Mouse (Mus musculus) lung, embryonic 14.5 days (tissue): ENCODE data around the gene Msrb1. TPM values are rescaled to one million over a fixed set of nuclear protein-coding genes. Genes with fewer than 3 reads are reported as not detected.

Experiments
- ATAC-seq: fragments of 200-750 bp; cut with Nextera tagmentation; 2 replicates; pipeline ENCODE4 v1.8.0; 2017; ENCODE audit warnings: mild to moderate bottlenecking, moderate TSS enrichment, moderate library complexity; ENCODE audit not compliant: insufficient read depth
- DNase-seq: peaks from one replicate; pipeline ENCODE4 v3.0.0-alpha.2; 2015
- H3K27ac ChIP-seq: fragments of 300-500 bp; sonication (generic); 2 replicates; pipeline ENCODE4 v1.5.1; 2014; ENCODE audit warnings: low read depth, mild to moderate bottlenecking, moderate library complexity
- H3K27me3 ChIP-seq: fragments of 300-500 bp; sonication (generic); 2 replicates; pipeline ENCODE4 v1.6.1; 2014; ENCODE audit warnings: low read length, control low read depth; ENCODE audit not compliant: insufficient read depth
- H3K36me3 ChIP-seq: fragments of 300-500 bp; sonication (generic); 2 replicates; pipeline ENCODE4 v1.6.1; 2014; ENCODE audit warnings: control low read depth; ENCODE audit not compliant: insufficient read depth
- H3K4me1 ChIP-seq: fragments of 300-500 bp; sonication (generic); 2 replicates; pipeline ENCODE4 v1.6.1; 2014; ENCODE audit warnings: antibody characterized with exemption, control low read depth; ENCODE audit not compliant: insufficient read depth
- H3K4me2 ChIP-seq: fragments of 300-500 bp; sonication (generic); 2 replicates; pipeline ENCODE4 v1.6.1; 2014; ENCODE audit warnings: mild to moderate bottlenecking
- H3K4me3 ChIP-seq: fragments of 300-500 bp; sonication (generic); 2 replicates; pipeline ENCODE4 v1.5.1; 2014; ENCODE audit warnings: low read depth, low read length
- H3K9ac ChIP-seq: fragments of 300-500 bp; sonication (generic); 2 replicates; pipeline ENCODE4 v1.6.1; 2014
- H3K9me3 ChIP-seq: fragments of 300-500 bp; sonication (generic); 2 replicates; pipeline ENCODE4 v1.6.1; 2016; ENCODE audit warnings: low read depth, low read length, control low read depth
- CTCF ChIP-seq: IDR thresholded peaks from 2 replicates; pipeline ENCODE4 v1.5.1; 2016; ENCODE audit warnings: antibody characterized with exemption, low read depth
- WGBS: fragments of 180-500 bp; shearing (Covaris S2); extraction: QIAGEN DNeasy Blood & Tissue Kit; methylation state at CpG from one replicate; pipeline ENCODE4 v1.1.7; 2014; 5-methylcytosine and 5-hydroxymethylcytosine counted together
- polyA plus RNA-seq: library from polyadenylated mRNA; unstranded; fragments of >200 nt; fragmentation: Nextera tagmentation; extraction: Ambion mirVana; gene quantifications from 2 replicates; pipeline ENCODE4 v1.2.1, GENCODE M21; 2014

The Msrb1 gene
- polyA plus RNA-seq, 1 experiment from 2014 or later, result 35.2 TPM

GRCm38 (mm10) chr17:24728184-24728583 is 8.3 kb upstream of the Msrb1 start:
- no peak overlapping the region for H3K9ac ChIP-seq
- H3K36me3 ChIP-seq, result no peaks in the 10 kb centered on the region
- TF ChIP-seq CTCF, result no peak
- no peaks in the 10 kb centered on the region for H3K27me3 ChIP-seq
- 0 out of 2 replicates have a peak, but pooled peaks cover 2% of the 10 kb centered on the region for H3K4me1 ChIP-seq
- no peak for DNase-seq
- WGBS, result 58% methylated on average over 17 of the region's 17 CpGs
- no peak overlapping the region for H3K27ac ChIP-seq
- ATAC-seq, result no peak
- H3K4me3 ChIP-seq, result no peak overlapping the region
- H3K9me3 ChIP-seq, result no peaks in the 10 kb centered on the region
- H3K4me2 ChIP-seq, result no peak overlapping the region

GRCm38 (mm10) chr17:24729067-24729466 is 7.4 kb upstream of the Msrb1 start:
- H3K4me3 ChIP-seq, result no peak overlapping the region
- H3K4me2 ChIP-seq, result no peak overlapping the region
- H3K4me1 ChIP-seq, result no peaks in the 10 kb centered on the region
- no peaks in the 10 kb centered on the region for H3K9me3 ChIP-seq
- H3K36me3 ChIP-seq, result no peaks in the 10 kb centered on the region
- DNase-seq (peak; percentile 62), ATAC-seq (no peak)
- TF ChIP-seq CTCF, result no peak
- 52% methylated on average over 6 of the region's 6 CpGs for WGBS
- no peak overlapping the region for H3K9ac ChIP-seq
- no peak overlapping the region for H3K27ac ChIP-seq
- H3K27me3 ChIP-seq, result no peaks in the 10 kb centered on the region

- TF ChIP-seq CTCF, result no peak
- no peaks in the 10 kb centered on the region for H3K36me3 ChIP-seq
- H3K27ac ChIP-seq, result no peak overlapping the region
- ATAC-seq (no peak), DNase-seq (no peak)
- no peak overlapping the region for H3K4me2 ChIP-seq
- H3K4me3 ChIP-seq, result no peak overlapping the region
- H3K9ac ChIP-seq, result no peak overlapping the region
- H3K27me3 ChIP-seq, result no peaks in the 10 kb centered on the region
- H3K4me1 ChIP-seq, result peaks cover under 1% of the 10 kb centered on the region
- 77% methylated on average over 14 of the region's 14 CpGs for WGBS
- no peaks in the 10 kb centered on the region for H3K9me3 ChIP-seq
These were observed 5.7 kb upstream of the Msrb1 start for GRCm38 (mm10) chr17:24730787-24731186.

GRCm38 (mm10) chr17:24732233-24732935 is 4.1 kb upstream of the Msrb1 start:
- Histone ChIP-seq H3K9ac (no peak overlapping the region), H3K4me3 (no peak overlapping the region), H3K9me3 (no peaks in the 10 kb centered on the region), H3K4me1 (peaks cover 10% of the 10 kb centered on the region), H3K36me3 (no peaks in the 10 kb centered on the region), H3K27me3 (no peaks in the 10 kb centered on the region), H3K27ac (no peak overlapping the region), H3K4me2 (no peak overlapping the region)
- no peak for DNase-seq
- WGBS, result 78% methylated on average over 12 of the region's 12 CpGs
- TF ChIP-seq CTCF, result no peak
- ATAC-seq, result no peak

GRCm38 (mm10) chr17:24733434-24734050 is 2.9 kb upstream of the Msrb1 start:
- Histone ChIP-seq H3K4me1 (peaks cover 11% of the 10 kb centered on the region), H3K9me3 (no peaks in the 10 kb centered on the region), H3K27ac (no peak overlapping the region), H3K4me2 (no peak overlapping the region), H3K27me3 (no peaks in the 10 kb centered on the region), H3K9ac (no peak overlapping the region), H3K4me3 (no peak overlapping the region), H3K36me3 (no peaks in the 10 kb centered on the region)
- ATAC-seq (no peak), DNase-seq (no peak)
- no peak for TF ChIP-seq CTCF
- WGBS, result 87% methylated on average over 21 of the region's 21 CpGs

GRCm38 (mm10) chr17:24734513-24734912 is 1.9 kb upstream of the Msrb1 start:
- 78% methylated on average over 1 of the region's 1 CpGs for WGBS
- no peaks in the 10 kb centered on the region for H3K27me3 ChIP-seq
- H3K36me3 ChIP-seq, result no peaks in the 10 kb centered on the region
- ATAC-seq, result no peak
- no peak for DNase-seq
- no peak overlapping the region for H3K27ac ChIP-seq
- no peak overlapping the region for H3K4me3 ChIP-seq
- peaks cover 11% of the 10 kb centered on the region for H3K4me1 ChIP-seq
- H3K9me3 ChIP-seq, result no peaks in the 10 kb centered on the region
- no peak overlapping the region for H3K9ac ChIP-seq
- TF ChIP-seq CTCF, result no peak
- no peak overlapping the region for H3K4me2 ChIP-seq

GRCm38 (mm10) chr17:24735446-24735845 is 996 bp upstream of the Msrb1 start:
- no peak overlapping the region for H3K4me2 ChIP-seq
- H3K27ac ChIP-seq, result no peak overlapping the region
- no peaks in the 10 kb centered on the region for H3K27me3 ChIP-seq
- H3K4me3 ChIP-seq, result no peak overlapping the region
- no peak overlapping the region for H3K9ac ChIP-seq
- no peak for DNase-seq
- 85% methylated on average over 7 of the region's 7 CpGs for WGBS
- TF ChIP-seq CTCF, result no peak
- ATAC-seq, result no peak
- H3K4me1 ChIP-seq, result peaks cover 11% of the 10 kb centered on the region
- H3K9me3 ChIP-seq, result no peaks in the 10 kb centered on the region
- no peaks in the 10 kb centered on the region for H3K36me3 ChIP-seq
